Mouse (Mus musculus): ENCODE data around the gene Prph2.

The Prph2 gene

GRCm38 (mm10) chr17:46910186-46910585 is at the start of gene Prph2:
TSS of gene Prph2 (plus strand) at chr17:46910459.
- DNase-seq (ENCODE audit: low spot score in 2 of 2): no peak

DNA sequence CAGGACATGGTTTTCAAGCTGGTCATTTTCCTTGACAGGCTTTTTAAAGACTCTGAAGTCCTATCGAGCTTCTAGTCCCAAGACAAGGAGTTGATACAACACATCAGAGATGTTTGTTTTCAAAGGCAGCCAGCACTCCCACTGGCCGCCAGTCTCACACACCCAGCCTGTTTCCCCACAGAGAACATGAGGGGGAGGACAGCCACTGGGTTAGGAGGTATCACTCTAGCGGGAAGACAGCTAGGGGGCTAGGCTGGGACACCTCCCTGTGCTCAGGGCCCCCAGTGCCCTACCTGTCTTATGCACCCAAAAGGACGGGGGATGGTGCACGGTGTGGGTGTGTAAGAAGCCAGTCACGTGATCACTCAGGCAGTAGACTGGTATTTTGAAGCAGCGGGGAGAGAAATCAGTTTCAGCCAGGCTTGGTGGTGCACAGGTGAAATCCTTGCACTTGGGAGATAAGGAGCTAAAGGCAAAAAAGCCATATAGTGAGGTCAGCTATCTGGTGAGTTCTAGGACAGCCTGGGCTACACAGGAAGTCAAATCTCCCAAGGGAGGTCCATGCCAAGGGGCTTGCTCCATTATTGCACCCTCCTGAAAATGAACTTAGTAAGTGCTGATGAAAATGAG is 45.6 kb upstream of the Prph2 start:
- no peak for DNase-seq (ENCODE audit: low spot score in 2 of 2)

GRCm38 (mm10) chr17:46866836-46867235 is 43.4 kb upstream of the Prph2 start:
- DNase-seq (ENCODE audit: low spot score in 2 of 2): no peak

DNA sequence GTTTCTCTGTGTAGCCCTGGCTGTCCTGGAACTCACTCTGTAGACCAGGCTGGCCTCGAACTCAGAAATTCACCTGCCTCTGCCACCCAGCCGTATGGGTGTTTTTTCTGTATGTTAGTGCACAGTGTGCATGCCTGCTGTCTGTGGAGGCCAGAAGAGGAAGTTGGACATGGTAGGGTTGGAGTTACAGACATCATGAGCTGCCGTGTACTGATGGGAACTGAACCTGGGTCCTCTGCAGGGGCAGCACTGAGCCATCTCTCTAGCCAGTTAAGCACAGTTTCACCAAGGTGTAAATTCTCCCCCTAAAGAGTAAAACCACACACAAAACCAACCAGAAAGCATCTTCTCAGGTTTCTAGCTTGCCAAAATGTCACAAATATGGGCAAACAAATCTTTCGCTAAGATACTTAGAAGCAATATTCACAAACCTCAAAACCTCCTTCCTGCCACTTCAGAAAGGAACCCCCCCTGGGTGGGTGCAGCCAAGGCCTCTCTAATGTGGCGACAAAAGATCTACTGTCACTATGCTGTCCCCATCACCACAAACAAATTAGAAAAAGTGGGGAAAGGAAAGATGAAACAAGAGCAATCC is 40.0 kb upstream of the Prph2 start:
- peak; percentile 46 to 50 for DNase-seq (ENCODE audit: low spot score in 2 of 2)

GRCm38 (mm10) chr17:46870913-46871312 is 39.3 kb upstream of the Prph2 start:
- DNase-seq (ENCODE audit: low spot score in 2 of 2): no peak

- no peak for DNase-seq (ENCODE audit: low spot score in 2 of 2)
These were observed 37.5 kb upstream of the Prph2 start for GRCm38 (mm10) chr17:46872806-46873205.

DNA sequence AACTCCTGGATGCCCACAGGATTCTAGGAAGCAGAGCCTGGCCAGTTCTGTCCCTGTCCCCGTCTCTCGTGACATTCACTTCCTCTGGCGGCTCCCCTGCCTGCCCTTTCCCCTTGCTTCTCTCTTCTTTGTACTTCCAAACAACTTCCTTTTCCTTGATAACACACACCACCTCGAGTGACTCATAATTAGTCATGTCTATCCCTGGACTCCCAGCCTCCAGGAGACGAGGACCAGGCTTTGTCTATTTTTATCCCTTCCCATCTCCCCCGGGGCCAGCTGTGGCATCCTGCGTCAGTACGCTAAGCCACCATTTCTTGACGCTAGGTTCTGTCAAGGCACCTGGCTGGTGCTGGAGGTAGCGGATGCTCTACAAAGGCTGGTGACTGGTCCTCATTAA is 36.1 kb upstream of the Prph2 start:
- DNase-seq (ENCODE audit: low spot score in 2 of 2): no peak

DNA sequence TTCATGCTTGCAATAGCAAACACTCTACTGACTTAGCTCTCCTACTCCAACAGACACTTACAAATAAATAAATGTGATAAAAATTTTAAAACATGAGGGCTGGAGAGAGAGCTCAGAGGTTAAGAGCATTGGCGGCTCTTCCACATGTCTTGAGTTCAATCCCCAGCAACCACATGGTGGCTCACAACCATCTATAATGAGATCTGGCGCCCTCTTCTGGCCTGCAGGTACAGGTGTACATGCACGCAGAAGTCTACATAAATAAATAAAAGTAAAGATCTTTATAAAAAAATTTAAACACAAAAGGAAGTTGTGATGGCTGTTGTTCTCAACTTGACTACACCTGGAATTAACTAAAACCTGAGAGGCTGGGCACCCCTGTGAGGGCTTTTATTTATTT is 34.6 kb upstream of the Prph2 start:
- DNase-seq (ENCODE audit: low spot score in 2 of 2): no peak

DNA sequence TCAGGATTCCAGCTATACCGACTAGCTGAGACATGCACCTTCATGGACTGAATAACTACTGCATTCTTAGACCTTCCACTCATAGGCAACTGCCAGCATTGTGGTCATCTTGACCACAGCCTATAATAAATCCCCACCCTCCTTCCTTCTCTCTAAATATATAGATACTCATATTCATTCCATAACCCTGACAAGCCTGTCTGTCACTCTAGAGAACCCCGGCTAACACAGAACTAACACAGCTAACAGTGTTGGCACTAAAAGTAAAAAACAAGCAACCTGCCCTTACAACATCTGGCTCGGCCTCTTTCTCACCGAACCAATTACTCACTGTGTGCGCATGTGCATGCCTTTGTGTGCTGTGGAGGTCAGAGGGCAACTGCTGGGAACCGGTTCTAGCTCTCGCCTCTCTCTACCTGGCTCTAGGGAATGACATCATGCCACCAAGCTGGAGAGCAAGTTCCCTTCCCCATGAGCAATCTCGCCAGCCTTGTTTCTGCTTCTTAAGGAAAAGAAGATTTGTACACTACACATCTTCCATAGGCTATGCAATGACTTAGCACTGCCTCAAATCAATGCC is 33.8 kb upstream of the Prph2 start:
- DNase-seq (ENCODE audit: low spot score in 2 of 2): no peak

GRCm38 (mm10) chr17:46877061-46877460 is 33.2 kb upstream of the Prph2 start:
- no peak for DNase-seq (ENCODE audit: low spot score in 2 of 2)

DNA sequence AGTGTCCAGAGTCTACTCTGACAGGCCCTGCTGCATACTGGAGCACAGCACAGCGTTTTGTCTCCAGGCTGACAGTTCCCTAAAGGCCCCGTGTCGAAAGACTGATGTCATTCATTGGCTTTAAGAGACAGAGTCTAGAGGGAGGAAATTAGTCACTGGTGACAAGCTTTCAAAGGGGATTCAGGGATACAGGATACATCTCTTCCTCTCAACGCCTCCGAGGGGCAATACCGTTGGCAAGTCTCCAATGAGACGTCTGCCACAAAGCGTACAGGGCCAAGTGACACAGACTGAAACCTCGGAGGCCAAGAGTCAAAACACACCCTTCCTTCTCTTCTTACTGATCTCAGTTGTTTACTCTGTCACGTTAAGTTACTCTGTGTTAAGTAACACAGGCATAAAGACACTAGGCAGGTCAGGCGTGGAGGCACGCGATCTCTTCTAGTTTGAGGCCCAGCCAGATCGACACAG is 30.4 kb upstream of the Prph2 start:
- DNase-seq (ENCODE audit: low spot score in 2 of 2): no peak

DNA sequence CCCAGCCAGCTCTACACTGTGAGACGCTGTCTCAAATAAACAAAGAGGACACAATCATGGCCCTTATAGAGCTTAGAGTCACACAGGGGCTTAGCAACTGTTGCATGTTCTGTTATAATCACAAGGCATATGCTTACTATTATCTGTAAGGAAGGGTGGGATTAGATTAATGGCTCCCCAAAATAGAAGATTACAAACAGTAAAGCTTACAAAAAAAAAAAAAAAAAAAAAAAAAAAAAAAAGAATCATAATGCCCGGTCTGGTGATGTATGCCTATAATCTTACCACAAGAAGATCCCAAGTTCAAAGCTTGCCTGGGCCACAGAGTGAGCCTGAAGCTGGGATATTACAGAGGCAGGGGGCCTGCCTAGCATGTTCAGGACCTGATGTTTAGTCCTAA is 29.9 kb upstream of the Prph2 start:
- DNase-seq (ENCODE audit: low spot score in 2 of 2): no peak

DNA sequence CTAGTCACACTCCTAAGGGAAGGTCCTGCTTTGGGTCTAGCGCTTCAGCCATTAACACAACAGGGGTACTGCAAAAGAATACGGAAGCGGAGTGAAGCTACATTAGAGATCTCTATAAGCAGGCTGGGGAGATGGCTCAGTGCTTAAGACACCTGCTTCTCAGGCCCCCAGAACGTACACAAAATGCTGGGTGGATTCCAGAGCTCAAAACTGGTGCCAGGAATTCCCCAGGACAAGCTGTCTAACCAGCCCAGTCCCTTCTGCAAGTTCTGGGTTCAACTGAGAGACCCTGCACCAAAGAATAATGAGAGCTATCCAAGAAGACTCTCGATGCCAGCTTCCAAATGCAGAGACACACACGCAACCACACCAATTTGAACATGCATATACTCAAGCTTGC is 28.5 kb upstream of the Prph2 start:
- no peak for DNase-seq (ENCODE audit: low spot score in 2 of 2)

DNA sequence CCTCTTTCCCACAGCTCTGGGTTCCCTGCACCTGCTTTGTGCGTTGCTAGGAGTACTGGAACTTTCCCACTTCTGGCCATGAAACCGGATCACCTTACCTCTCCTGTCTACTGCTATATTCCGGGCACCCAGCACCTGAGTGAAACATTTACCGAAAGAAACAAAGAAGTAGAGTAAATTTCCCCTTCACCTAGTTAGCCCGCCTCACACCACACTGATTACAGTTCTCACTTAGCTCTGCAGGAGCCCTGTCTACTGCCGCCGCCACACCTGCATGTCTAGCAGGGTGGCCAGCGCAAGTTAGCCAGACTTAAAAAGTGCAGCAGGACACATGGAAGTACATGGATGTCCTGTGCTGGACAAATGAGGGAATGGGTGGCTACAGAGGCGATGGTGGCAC is 27.2 kb upstream of the Prph2 start:
- no peak for DNase-seq (ENCODE audit: low spot score in 2 of 2)

DNA sequence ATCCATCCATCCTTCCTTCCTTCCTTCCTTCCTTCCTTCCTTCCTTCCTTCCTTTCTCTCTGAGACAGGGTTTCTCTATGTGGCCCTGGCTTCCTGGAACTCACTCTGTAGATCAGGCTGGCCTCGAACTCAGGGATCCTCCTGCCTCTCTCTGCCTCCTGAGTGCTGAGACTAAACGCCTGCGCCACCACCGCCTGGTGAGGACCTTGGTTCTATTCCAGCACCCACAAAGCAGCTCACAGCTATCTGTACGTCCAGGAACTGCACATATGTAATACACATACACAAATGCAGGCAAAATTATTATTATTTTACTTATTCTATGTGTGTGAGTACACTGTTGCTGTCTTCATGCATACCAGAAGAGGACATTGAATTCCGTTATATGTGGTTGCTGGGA is 25.5 kb upstream of the Prph2 start:
- no peak for DNase-seq (ENCODE audit: low spot score in 2 of 2)

- no peak for DNase-seq (ENCODE audit: low spot score in 2 of 2)
These were observed 24.9 kb upstream of the Prph2 start for GRCm38 (mm10) chr17:46885218-46885909.

GRCm38 (mm10) chr17:46885910-46886643 is 24.2 kb upstream of the Prph2 start:
- DNase-seq (ENCODE audit: low spot score in 2 of 2): no peak

DNA sequence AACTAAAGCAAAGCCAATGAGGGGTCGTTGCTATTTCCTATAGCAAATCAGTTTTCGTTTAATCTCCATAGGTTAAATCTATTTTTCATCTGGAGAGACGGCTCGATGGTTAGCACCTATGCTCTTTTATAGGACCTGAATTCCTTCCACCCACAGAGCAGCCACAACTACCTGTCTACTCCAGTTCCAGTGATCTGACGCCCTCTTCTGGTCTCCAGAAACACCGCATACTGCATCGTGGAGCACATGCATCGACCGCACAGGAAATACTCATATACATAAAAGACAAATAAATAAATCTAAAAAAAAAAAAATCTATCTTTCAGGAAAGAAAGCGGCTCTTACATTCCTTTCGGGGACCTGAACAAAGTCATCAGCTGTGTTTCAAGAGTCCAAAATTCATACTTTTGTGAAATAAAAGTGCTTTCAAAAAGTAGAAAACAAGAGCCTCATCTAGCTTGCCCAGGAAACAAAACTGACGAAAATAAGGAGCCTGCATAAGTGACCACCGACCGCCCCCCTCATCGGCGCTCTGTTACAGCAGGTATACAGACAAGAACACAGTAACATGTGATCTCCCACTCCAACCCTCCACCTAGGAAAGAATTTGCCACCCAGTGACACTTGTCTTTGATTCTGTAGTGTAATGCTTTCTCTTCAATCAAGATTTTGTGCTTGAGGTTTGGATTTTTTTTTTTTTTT is 21.6 kb upstream of the Prph2 start:
- peak; percentile 53 to 68 for DNase-seq (ENCODE audit: low spot score in 2 of 2)

- DNase-seq (ENCODE audit: low spot score in 2 of 2): peak; percentile 65 to 67
These were observed 20.7 kb upstream of the Prph2 start for GRCm38 (mm10) chr17:46889450-46890084.

- peak; percentile 96 to 97 for DNase-seq (ENCODE audit: low spot score in 2 of 2)
These were observed 20.0 kb upstream of the Prph2 start, which contains the start of gene Tbcc for GRCm38 (mm10) chr17:46890116-46890815. TSS of gene Tbcc (plus strand) at chr17:46890684.

All from spleen, postnatal 36 days (tissue).